Mouse (Mus musculus): ENCODE data around the gene Vmn1r155. TPM values are rescaled to one million over a fixed set of nuclear protein-coding genes. Genes with fewer than 3 reads are reported as not detected.
"Not testable (repeated sequence)": the region's sequence is repeated elsewhere in the genome, so short reads cannot be mapped to it uniquely, and the experiment has no call there.

Vmn1r155 gene
- not detected in 2 replicates for total RNA-seq (2017)

GRCm38 (mm10) chr7:22657718-22658117, at the start of gene Vmn1r155:
Gene Vmn1r155 (plus strand): TSS chr7:22658018.
- ATAC-seq (replicated peaks; ENCODE audit: low read depth, poor library complexity, severe bottlenecking): not testable (repeated sequence)

DNA sequence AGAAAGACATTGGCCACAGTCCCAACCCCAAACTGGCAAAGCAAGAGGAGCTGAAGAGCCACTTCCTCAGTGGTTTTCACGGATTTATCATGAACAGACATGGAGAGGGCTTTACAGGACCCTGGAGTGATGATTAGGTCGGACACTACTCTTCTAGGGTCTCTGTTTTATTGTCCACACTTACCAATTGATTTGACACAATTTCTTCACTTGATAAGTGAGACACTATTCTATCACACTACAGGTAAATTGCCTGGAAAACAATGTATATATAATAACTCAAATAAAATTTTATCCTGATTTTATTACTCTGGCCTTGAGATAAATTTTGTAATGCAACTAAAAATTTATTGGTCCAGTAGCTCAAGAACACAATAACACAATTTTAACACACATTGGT, 34.4 kb downstream of the Vmn1r155 start, which contains the start of gene Gm8693:
TSS of gene Gm8693 (minus strand) at position 101 of the 400 bp plus-strand sequence.
- ATAC-seq (replicated peaks; ENCODE audit: low read depth, poor library complexity, severe bottlenecking): not testable (repeated sequence)

Other genes starting within 250 kb of the Vmn1r155 start
- not detected in 2 replicates for gene Vmn1r148, start 244.4 kb upstream of the Vmn1r155 start, total RNA-seq (2017)
- gene Vmn1r149, start 219.8 kb upstream of the Vmn1r155 start, total RNA-seq (2017): not detected in 2 replicates
- gene Gm10665, start 193.9 kb upstream of the Vmn1r155 start, total RNA-seq (2017): not detected in 2 replicates
- gene Vmn1r151, start 158.3 kb upstream of the Vmn1r155 start, total RNA-seq (2017): not detected in 2 replicates
- not detected in 2 replicates for gene Vmn1r152, start 135.1 kb upstream of the Vmn1r155 start, total RNA-seq (2017)
- gene Gm8677, start 123.1 kb upstream of the Vmn1r155 start, total RNA-seq (2017): not detected in 2 replicates
- not detected in 2 replicates for gene Gm4201, start 92.7 kb upstream of the Vmn1r155 start, total RNA-seq (2017)
- gene Gm4565, start 69.9 kb upstream of the Vmn1r155 start, total RNA-seq (2017): not detected in 2 replicates
- gene Gm8693, start 34.3 kb downstream of the Vmn1r155 start, total RNA-seq (2017): not detected in 2 replicates
- gene Gm4567, start 61.7 kb downstream of the Vmn1r155 start, total RNA-seq (2017): not detected in 2 replicates
- gene Vmn1r157, start 103.7 kb downstream of the Vmn1r155 start, total RNA-seq (2017): not detected in 2 replicates
- not detected in 2 replicates for gene Vmn1r158, start 132.8 kb downstream of the Vmn1r155 start, total RNA-seq (2017)
- gene Vmn1r159, start 185.6 kb downstream of the Vmn1r155 start, total RNA-seq (2017): not detected in 2 replicates
- gene Vmn1r160, start 213.2 kb downstream of the Vmn1r155 start, total RNA-seq (2017): not detected in 2 replicates